Mouse (Mus musculus) forebrain, embryonic 15.5 days (tissue): Measurements from ENCODE around the gene Apela. TPM values are rescaled to one million over a fixed set of nuclear protein-coding genes. Genes with fewer than 3 reads are reported as not detected.
"Not testable (repeated sequence)": the region's sequence is repeated elsewhere in the genome, so short reads cannot be mapped to it uniquely, and the experiment has no call there.

ENCODE experiments used
- ATAC-seq: fragments of 200-750 bp; cut with Nextera tagmentation; replicated peaks from 2 replicates; pipeline ENCODE4 v1.8.0; 2017; ENCODE audit warnings: mild to moderate bottlenecking, moderate TSS enrichment, moderate library complexity
- H3K27ac ChIP-seq: fragments of 300-500 bp; sonication (generic); replicated peaks from 2 replicates; pipeline ENCODE4 v1.5.1; 2015; ENCODE audit warnings: mild to moderate bottlenecking, inconsistent platforms
- H3K27me3 ChIP-seq: fragments of 300-500 bp; sonication (generic); 2 replicates; pipeline ENCODE4 v1.6.1; 2015; ENCODE audit warnings: inconsistent platforms
- H3K36me3 ChIP-seq: fragments of 300-500 bp; sonication (generic); 2 replicates; pipeline ENCODE4 v1.6.1; 2015; ENCODE audit warnings: mild to moderate bottlenecking, inconsistent platforms
- H3K4me1 ChIP-seq: fragments of 300-500 bp; sonication (generic); 2 replicates; pipeline ENCODE4 v1.6.1; 2015; ENCODE audit warnings: inconsistent platforms
- H3K4me2 ChIP-seq: fragments of 300-500 bp; sonication (generic); replicated peaks from 2 replicates; pipeline ENCODE4 v1.6.1; 2015; ENCODE audit warnings: mild to moderate bottlenecking, inconsistent platforms
- H3K4me3 ChIP-seq: fragments of 300-500 bp; sonication (generic); 2 replicates; pipeline ENCODE4 v1.5.1; 2015; ENCODE audit warnings: mild to moderate bottlenecking, inconsistent platforms
- H3K9ac ChIP-seq: fragments of 300-500 bp; sonication (generic); replicated peaks from 2 replicates; pipeline ENCODE4 v1.6.1; 2015; ENCODE audit warnings: mild to moderate bottlenecking, inconsistent platforms
- H3K9me3 ChIP-seq: fragments of 300-500 bp; sonication (generic); 2 replicates; pipeline ENCODE4 v1.6.1; 2016; ENCODE audit warnings: inconsistent platforms
- WGBS: fragments of 180-500 bp; shearing (Covaris S2); methylation state at CpG from one replicate; pipeline ENCODE4 v1.1.7; 2015; ENCODE audit warnings: mixed read lengths; 5-methylcytosine and 5-hydroxymethylcytosine counted together
- polyA plus RNA-seq: library from polyadenylated mRNA; unstranded; fragments of >200 nt; fragmentation: Nextera tagmentation; extraction: Ambion mirVana; gene quantifications from 2 replicates; pipeline ENCODE4 v1.2.1, GENCODE M21; 2015

Gene Apela
- polyA plus RNA-seq, 1 experiment from 2014 or later, result 1.3 TPM

GRCm38 (mm10) chr8:65018423-65018822, 18.7 kb downstream of the Apela start, which contains the start of the genes Trim61 and Trim60:
Trim61 (minus strand) TSS chr8:65018523.
Trim60 (minus strand) TSS chr8:65018584.
- H3K36me3 ChIP-seq, result no peaks in the 10 kb centered on the region
- 85% methylated on average over 8 of the region's 8 CpGs for WGBS
- no peaks in the 10 kb centered on the region for H3K9me3 ChIP-seq
- no peak within 1 kb of the TSS for H3K9ac ChIP-seq
- H3K4me1 ChIP-seq, result no peaks in the 10 kb centered on the region
- H3K4me2 ChIP-seq, result no peak within 1 kb of the TSS
- H3K27ac ChIP-seq, result no peak within 1 kb of the TSS
- ATAC-seq, result no peak
- H3K4me3 ChIP-seq, result no peak within 1 kb of the TSS
- H3K27me3 ChIP-seq, result no peaks in the 10 kb centered on the region

GRCm38 (mm10) chr8:65007616-65008015, 29.5 kb downstream of the Apela start:
- not testable (repeated sequence) for H3K36me3 ChIP-seq, H3K27me3 ChIP-seq, H3K4me3 ChIP-seq, H3K4me1 ChIP-seq, ATAC-seq, H3K9ac ChIP-seq, H3K27ac ChIP-seq, H3K4me2 ChIP-seq, H3K9me3 ChIP-seq
- WGBS, result 81% methylated on average over 6 of the region's 6 CpGs

DNA sequence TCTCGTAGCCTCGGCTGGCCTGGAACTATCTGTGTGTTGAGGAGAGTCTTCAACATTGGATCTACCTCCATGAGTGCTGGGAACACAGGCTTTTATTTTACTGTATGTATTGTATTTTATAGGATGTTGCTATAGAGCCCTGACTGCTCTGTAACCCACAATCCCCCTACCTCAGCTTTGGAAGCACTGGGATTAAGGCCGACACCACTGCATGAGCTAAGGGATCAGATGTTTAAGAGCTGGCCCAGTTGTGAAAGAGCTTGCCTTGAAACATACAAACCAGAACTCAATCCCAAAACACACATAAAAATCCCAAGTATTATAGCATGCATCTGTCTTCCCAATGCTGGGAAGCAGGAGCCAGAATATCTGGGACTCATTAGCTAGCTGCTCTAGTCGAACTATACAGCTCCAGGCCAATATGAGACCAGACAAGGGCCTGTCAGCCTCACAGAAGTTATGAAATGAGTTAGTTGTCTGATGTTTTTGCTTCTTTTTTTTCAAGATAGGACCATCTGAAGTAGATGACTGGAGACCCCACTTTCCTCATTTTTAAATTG, 38.2 kb downstream of the Apela start:
- ATAC-seq, result no peak
- H3K9ac ChIP-seq, result no peak overlapping the region
- no peak overlapping the region for H3K4me3 ChIP-seq
- no peaks in the 10 kb centered on the region for H3K27me3 ChIP-seq
- H3K4me1 ChIP-seq, result no peaks in the 10 kb centered on the region
- no peaks in the 10 kb centered on the region for H3K36me3 ChIP-seq
- no peak overlapping the region for H3K4me2 ChIP-seq
- H3K9me3 ChIP-seq, result no peaks in the 10 kb centered on the region
- H3K27ac ChIP-seq, result no peak overlapping the region
- WGBS, result 84% methylated on average over 4 of the region's 4 CpGs

DNA sequence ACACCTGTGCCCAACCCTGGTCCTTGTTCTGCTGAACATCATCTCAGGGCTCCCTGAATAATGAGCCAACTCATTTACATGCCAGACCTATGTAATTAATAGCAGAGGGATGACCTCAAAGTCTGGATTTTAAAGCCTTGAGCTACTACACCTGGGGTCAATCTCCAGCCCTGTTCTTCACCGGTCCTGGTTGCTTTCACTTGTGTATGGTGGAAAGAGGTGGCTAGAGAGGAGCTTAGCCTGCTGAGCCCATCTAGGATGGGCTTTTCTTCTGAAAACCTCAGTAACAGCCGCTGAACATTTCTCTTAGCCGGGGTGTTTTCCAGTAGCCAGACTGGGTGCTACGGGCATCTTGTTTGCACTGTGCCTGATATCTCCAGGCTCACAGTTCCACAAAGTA, 49.4 kb downstream of the Apela start, which contains the start of gene Trim75:
Gene Trim75, minus strand, starts transcription at position 101 of the 400 bp plus-strand sequence.
- Histone ChIP-seq H3K4me1 (no peaks in the 10 kb centered on the region), H3K36me3 (no peaks in the 10 kb centered on the region), H3K4me2 (no peak within 1 kb of the TSS), H3K9ac (no peak within 1 kb of the TSS), H3K27ac (no peak within 1 kb of the TSS), H3K4me3 (no peak within 1 kb of the TSS), H3K27me3 (no peaks in the 10 kb centered on the region), H3K9me3 (no peaks in the 10 kb centered on the region)
- 89% methylated on average over 4 of the region's 4 CpGs for WGBS
- no peak for ATAC-seq

GRCm38 (mm10) chr8:64983150-64983897, 53.8 kb downstream of the Apela start:
- Histone ChIP-seq H3K4me2 (no peak overlapping the region), H3K27ac (no peak overlapping the region), H3K4me3 (no peak overlapping the region), H3K36me3 (no peaks in the 10 kb centered on the region), H3K9ac (no peak overlapping the region), H3K27me3 (no peaks in the 10 kb centered on the region), H3K9me3 (no peaks in the 10 kb centered on the region), H3K4me1 (no peaks in the 10 kb centered on the region)
- WGBS, result 74% methylated on average over 20 of the region's 20 CpGs
- ATAC-seq, result no peak

Other genes with a start within 250 kb of the Apela start
- gene Klhl2, start 187.3 kb downstream of the Apela start, polyA plus RNA-seq, result 41.7 and 42.3 TPM in 2 replicates
- 20.7 and 22.1 TPM in 2 replicates for gene Tmem192, start 90.2 kb downstream of the Apela start, polyA plus RNA-seq
- 0.08 TPM in 1 of 2 replicates, not detected in the other for gene Trim75, start 49.5 kb downstream of the Apela start, polyA plus RNA-seq
- not detected in 2 replicates for gene Trim61, start 18.8 kb downstream of the Apela start, polyA plus RNA-seq
- gene Trim60, start 18.8 kb downstream of the Apela start, polyA plus RNA-seq, result not detected in 2 replicates
- not detected in 2 replicates for gene Gm10663, start 37.7 kb upstream of the Apela start, polyA plus RNA-seq
- gene BC030870, start 92.2 kb upstream of the Apela start, polyA plus RNA-seq, result not detected in 2 replicates